Mouse (Mus musculus) liver, embryonic 14 days (tissue): ENCODE data around the gene Srsf5. TPM values are rescaled to one million over a fixed set of nuclear protein-coding genes. Genes with fewer than 3 reads are reported as not detected.

Experiments used
- polyA plus RNA-seq: library from polyadenylated mRNA; depleted of rRNA; stranded (reverse); fragments of >200 nt; gene quantifications from 2 replicates; pipeline ENCODE4 v1.2.3, GENCODE M21; 2012; rRNA removed

Srsf5 gene
- polyA plus RNA-seq, result 300 and 337 TPM in 2 replicates

GRCm38 (mm10) chr12:80945334-80945995 lies at the start of gene Srsf5:
TSS of gene Srsf5 (plus strand) at chr12:80945504.

DNA sequence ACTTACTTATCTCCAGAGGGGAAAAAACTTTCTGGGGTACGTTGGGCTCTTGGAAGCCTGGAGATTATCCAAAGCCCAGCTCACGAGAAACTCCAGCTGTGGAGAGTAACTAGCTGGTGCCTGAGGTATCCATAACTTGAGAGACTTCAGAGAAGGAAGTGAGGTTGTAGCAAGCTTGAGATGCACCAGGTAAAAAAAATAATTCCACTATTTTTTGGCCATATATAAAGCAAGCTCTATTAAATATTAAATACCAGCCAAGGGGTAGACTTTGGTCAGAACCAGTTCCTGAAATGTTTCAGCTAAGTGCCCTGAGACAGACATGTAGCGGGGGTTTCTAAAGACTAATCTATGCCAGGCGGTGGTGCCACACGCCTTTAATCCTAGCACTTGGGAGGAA lies 23.3 kb downstream of the Srsf5 start, which contains the start of gene Slc10a1:
Gene Slc10a1 (minus strand): TSS at position 101 of the 400 bp plus-strand sequence.

Other genes starting within 250 kb of the Srsf5 start
- not detected in 2 replicates for gene Ccdc177, start 184.8 kb upstream of the Srsf5 start, polyA plus RNA-seq
- gene Susd6, start 155.0 kb upstream of the Srsf5 start, polyA plus RNA-seq, result 10.2 and 11.8 TPM in 2 replicates
- gene Slc10a1, start 23.2 kb downstream of the Srsf5 start, polyA plus RNA-seq, result 1.4 and 1.6 TPM in 2 replicates
- gene Smoc1, start 81.3 kb downstream of the Srsf5 start, polyA plus RNA-seq, result 6.0 and 7.2 TPM in 2 replicates